ENCODE assay signal across 9 mouse cellular contexts in the genomic region with DNA sequence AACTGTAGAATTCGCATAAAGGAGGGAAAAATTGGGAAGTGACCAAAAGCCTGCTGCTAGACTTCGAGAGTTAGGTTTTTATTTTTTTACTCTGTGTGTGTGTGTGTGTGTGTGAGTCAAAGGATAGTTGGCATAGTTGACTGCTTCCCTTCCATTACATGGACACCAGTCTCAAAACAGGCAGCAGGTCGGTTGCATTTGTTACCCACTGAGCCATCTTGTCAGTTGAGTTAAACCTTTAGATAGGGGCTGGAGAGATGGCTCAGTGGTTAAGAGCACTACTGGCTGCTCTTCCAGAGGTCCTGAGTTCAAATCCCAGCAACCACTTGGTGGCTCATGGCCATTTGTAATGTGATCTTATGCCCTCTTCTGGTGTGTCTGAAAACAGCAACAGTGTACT. TPM values are rescaled to one million over a fixed set of nuclear protein-coding genes. Genes with fewer than 3 reads are reported as not detected.
A peak's percentile ranks its signal among the peaks of the same experiment; 100 is the strongest.
DNase-seq lines count a peak whose midpoint lies in the region; ATAC-seq and TF ChIP-seq lines count a peak whose summit lies in the region.
"Had no signal": no experiment of that assay in that cellular context is flagged by ENCODE, and none has a peak within 500 bp of the region (broad histone marks: within the 10 kb centered on the region; RNA-seq: fewer than 3 reads in every experiment).

No protein-coding gene starts in this region.

- no peaks in the 10 kb centered on the region for H3K9me3 ChIP-seq in lung, postnatal 0 days (ENCODE audit: low read length)
- H3K9me3 ChIP-seq in limb, embryonic 11.5 days (ENCODE audit: control insufficient read depth, low read length): no peaks in the 10 kb centered on the region
- H3K9me3 ChIP-seq in stomach, embryonic 14.5 days (ENCODE audit: control insufficient read depth, low read depth, low read length): no peaks in the 10 kb centered on the region

- DNase-seq in lung, postnatal 0 days (ENCODE audit: low spot score): no peak
- no peak for DNase-seq in lung, adult 18-20 months
- DNase-seq in limb, embryonic 11.5 days (ENCODE audit: low spot score): no peak
- DNase-seq in layer of hippocampus, postnatal 10 days (ENCODE audit: low spot score in 2 of 2): no peak
- no peak for DNase-seq in layer of hippocampus, adult 9-10 months (ENCODE audit: low spot score)
- no peak for DNase-seq in heart, postnatal 10 days
- DNase-seq: right cerebral cortex, postnatal 4 days had no signal

- no peak for ATAC-seq in lung, postnatal 0 days
- no peak for ATAC-seq in limb, embryonic 11.5 days (ENCODE audit: insufficient number of reproducible peaks, low FRiP score, low TSS enrichment, low read depth)
- no peak for ATAC-seq in stomach, embryonic 14.5 days (ENCODE audit: insufficient number of reproducible peaks, insufficient read depth, low FRiP score, low read depth)

- H3K27me3 ChIP-seq in lung, postnatal 0 days (replicated peaks; ENCODE audit: insufficient read depth, low read length): no peaks in the 10 kb centered on the region
- H3K27me3 ChIP-seq in limb, embryonic 11.5 days (ENCODE audit: control insufficient read depth, insufficient read depth, low read length): no peaks in the 10 kb centered on the region
- H3K27me3 ChIP-seq in stomach, embryonic 14.5 days (ENCODE audit: control insufficient read depth, insufficient read depth, low read length): no peaks in the 10 kb centered on the region

- H3K4me2 ChIP-seq in lung, postnatal 0 days (replicated peaks; ENCODE audit: low read depth, low read length): peak overlapping the region; percentile 69
- peak overlapping the region; percentile 63 for H3K4me2 ChIP-seq in limb, embryonic 11.5 days (ENCODE audit: low read depth, severe bottlenecking)
- peak overlapping the region; percentile 64 for H3K4me2 ChIP-seq in stomach, embryonic 14.5 days (replicated peaks; ENCODE audit: low read depth, low read length)

- H3K4me1 ChIP-seq in lung, postnatal 0 days (ENCODE audit: insufficient read depth, low read depth, low read length): peaks cover 3% of the 10 kb centered on the region; the same call in 1 of the 2 replicates
- no peaks in the 10 kb centered on the region for H3K4me1 ChIP-seq in embryonic fibroblast, embryonic 13.5 days (ENCODE audit: control insufficient read depth, insufficient read depth, low read length)
- H3K4me1 ChIP-seq in limb, embryonic 11.5 days (ENCODE audit: control insufficient read depth, insufficient read depth, low read length): peaks cover 4% of the 10 kb centered on the region; the same call in 1 of the 2 replicates
- no peaks in the 10 kb centered on the region; the same call in 1 of the 2 replicates for H3K4me1 ChIP-seq in stomach, embryonic 14.5 days (ENCODE audit: control insufficient read depth, insufficient read depth, low read length)

- no peaks in the 10 kb centered on the region; the same call in 1 of the 2 replicates for H3K36me3 ChIP-seq in lung, postnatal 0 days (ENCODE audit: insufficient read depth, low read length)
- H3K36me3 ChIP-seq in limb, embryonic 11.5 days (ENCODE audit: control insufficient read depth, insufficient read depth, low read length): peaks cover 2% of the 10 kb centered on the region; the same call in 1 of the 2 replicates
- peaks cover 5% of the 10 kb centered on the region for H3K36me3 ChIP-seq in stomach, embryonic 14.5 days (ENCODE audit: control insufficient read depth, insufficient read depth, low read length)

- H3K4me3 ChIP-seq in lung, postnatal 0 days (ENCODE audit: low read depth, low read length): peak overlapping the region; percentile 67
- H3K4me3 ChIP-seq in embryonic fibroblast, embryonic 13.5 days (ENCODE audit: insufficient read depth, low read length): peak overlapping the region; percentile 85
- peak overlapping the region; percentile 61 for H3K4me3 ChIP-seq in limb, embryonic 11.5 days (ENCODE audit: low read depth, low read length)
- peak overlapping the region; percentile 58 for H3K4me3 ChIP-seq in stomach, embryonic 14.5 days (ENCODE audit: low read depth, low read length)

- no peak for TF ChIP-seq EP300 in lung, postnatal 0 days (IDR thresholded peaks at IDR 0.05)

- TF ChIP-seq CTCF in lung, postnatal 0 days (IDR thresholded peaks at IDR 0.05): no peak
- TF ChIP-seq CTCF in embryonic fibroblast, embryonic 13.5 days (IDR thresholded peaks at IDR 0.05; ENCODE audit: borderline replicate concordance, insufficient read depth, low read length): no peak

- intact Hi-C loops in heart, postnatal 10 days (cut with DNase I): no loop called here

- WGBS in lung, postnatal 0 days: 56% methylated on average over 3 of the region's 3 CpGs
- 89% methylated on average over 3 of the region's 3 CpGs for WGBS in limb, embryonic 11.5 days
- 66% methylated on average over 3 of the region's 3 CpGs for WGBS in stomach, embryonic 14.5 days

- H3K27ac ChIP-seq in lung, postnatal 0 days (ENCODE audit: low read length): peak overlapping the region; percentile 95; the same call in 1 of the 2 replicates
- peak overlapping the region; percentile 85 for H3K27ac ChIP-seq in embryonic fibroblast, embryonic 13.5 days (ENCODE audit: insufficient read depth, low read length)
- no peak overlapping the region for H3K27ac ChIP-seq in limb, embryonic 11.5 days (replicated peaks; ENCODE audit: low read depth, low read length)
- no peak overlapping the region; the same call in 1 of the 2 replicates for H3K27ac ChIP-seq in stomach, embryonic 14.5 days (ENCODE audit: low read length)

- TF ChIP-seq POLR2A in embryonic fibroblast, embryonic 13.5 days (IDR thresholded peaks at IDR 0.05; ENCODE audit: low read depth, low read length): no peak

- H3K9ac ChIP-seq in lung, postnatal 0 days (replicated peaks; ENCODE audit: low read depth): peak overlapping the region; percentile 81; the same call in 1 of the 2 replicates
- no peak overlapping the region for H3K9ac ChIP-seq in limb, embryonic 11.5 days (ENCODE audit: low read length)
- H3K9ac ChIP-seq in stomach, embryonic 14.5 days (replicated peaks; ENCODE audit: low read depth, low read length): peak overlapping the region; percentile 71; the same call in 1 of the 2 replicates

RNA-seq across cellular contexts. Expression of a gene that starts 1.3 kb away (rescaled TPM):
- polyA plus RNA-seq in lung, postnatal 0 days (2015; fragmentation: Nextera tagmentation; extraction: Ambion mirVana): 32.1 and 35.1 TPM in 2 replicates
- polyA plus RNA-seq in embryonic fibroblast, embryonic 13.5 days (2011; ENCODE audit: insufficient read length, low read depth, missing spikeins): 15.0 and 22.2 TPM in 2 replicates
- polyA plus RNA-seq in limb, embryonic 11.5 days (2014; fragmentation: Nextera tagmentation; extraction: Ambion mirVana): 94.4 and 96.4 TPM in 2 replicates
- 59.2 and 60.9 TPM in 2 replicates for polyA plus RNA-seq in stomach, embryonic 14.5 days (2014; fragmentation: Nextera tagmentation; extraction: Ambion mirVana)
- 10 to 100 TPM; 23.0 to 26.6 TPM for total RNA-seq in layer of hippocampus, postnatal 10 days (2021)
- 10 to 100 TPM; 14.5 to 18.2 TPM for total RNA-seq in heart, postnatal 10 days (2021)

RNA-seq across cellular contexts. Expression of a gene that starts 33.2 kb away (rescaled TPM):
- 8.1 and 8.2 TPM in 2 replicates for polyA plus RNA-seq in lung, postnatal 0 days (2015; fragmentation: Nextera tagmentation; extraction: Ambion mirVana)
- polyA plus RNA-seq in embryonic fibroblast, embryonic 13.5 days (2011; ENCODE audit: insufficient read length, low read depth, missing spikeins): 24.1 and 25.2 TPM in 2 replicates
- polyA plus RNA-seq in limb, embryonic 11.5 days (2014; fragmentation: Nextera tagmentation; extraction: Ambion mirVana): 31.5 and 39.9 TPM in 2 replicates
- polyA plus RNA-seq in stomach, embryonic 14.5 days (2014; fragmentation: Nextera tagmentation; extraction: Ambion mirVana): 27.7 and 28.0 TPM in 2 replicates
- 10 to 100 TPM; 38.4 to 43.5 TPM for total RNA-seq in layer of hippocampus, postnatal 10 days (2021)
- total RNA-seq in heart, postnatal 10 days (2021): 10 to 100 TPM; 20.8 to 24.4 TPM

RNA-seq across cellular contexts. Expression of a gene that starts 37.5 kb away (rescaled TPM):
- 11.4 and 12.3 TPM in 2 replicates for polyA plus RNA-seq in lung, postnatal 0 days (2015; fragmentation: Nextera tagmentation; extraction: Ambion mirVana)
- polyA plus RNA-seq in embryonic fibroblast, embryonic 13.5 days (2011; ENCODE audit: insufficient read length, low read depth, missing spikeins): 11.9 and 13.2 TPM in 2 replicates
- polyA plus RNA-seq in limb, embryonic 11.5 days (2014; fragmentation: Nextera tagmentation; extraction: Ambion mirVana): 21.1 and 23.6 TPM in 2 replicates
- polyA plus RNA-seq in stomach, embryonic 14.5 days (2014; fragmentation: Nextera tagmentation; extraction: Ambion mirVana): 18.0 and 18.2 TPM in 2 replicates
- 10 to 100 TPM; 10.8 to 14.3 TPM for total RNA-seq in layer of hippocampus, postnatal 10 days (2021)
- 10 to 100 TPM in 1 of 2 experiments, 1 to 10 TPM in 1; 5.6 to 10.1 TPM for total RNA-seq in heart, postnatal 10 days (2021)

RNA-seq across cellular contexts. Expression of a gene that starts 42.8 kb away (rescaled TPM):
- 173 TPM in 2 replicates for polyA plus RNA-seq in lung, postnatal 0 days (2015; fragmentation: Nextera tagmentation; extraction: Ambion mirVana)
- 162 and 184 TPM in 2 replicates for polyA plus RNA-seq in embryonic fibroblast, embryonic 13.5 days (2011; ENCODE audit: insufficient read length, low read depth, missing spikeins)
- 300 and 307 TPM in 2 replicates for polyA plus RNA-seq in limb, embryonic 11.5 days (2014; fragmentation: Nextera tagmentation; extraction: Ambion mirVana)
- 235 and 240 TPM in 2 replicates for polyA plus RNA-seq in stomach, embryonic 14.5 days (2014; fragmentation: Nextera tagmentation; extraction: Ambion mirVana)
- 100 to 1,000 TPM; 129 to 145 TPM for total RNA-seq in layer of hippocampus, postnatal 10 days (2021)
- total RNA-seq in heart, postnatal 10 days (2021): 100 to 1,000 TPM; 136 to 145 TPM

RNA-seq across cellular contexts. Expression of a gene that starts 53.8 kb away (rescaled TPM):
- 10.9 and 11.1 TPM in 2 replicates for polyA plus RNA-seq in lung, postnatal 0 days (2015; fragmentation: Nextera tagmentation; extraction: Ambion mirVana)
- polyA plus RNA-seq in embryonic fibroblast, embryonic 13.5 days (2011; ENCODE audit: insufficient read length, low read depth, missing spikeins): 22.2 and 26.5 TPM in 2 replicates
- polyA plus RNA-seq in limb, embryonic 11.5 days (2014; fragmentation: Nextera tagmentation; extraction: Ambion mirVana): 19.5 and 21.2 TPM in 2 replicates
- polyA plus RNA-seq in stomach, embryonic 14.5 days (2014; fragmentation: Nextera tagmentation; extraction: Ambion mirVana): 22.3 and 22.5 TPM in 2 replicates
- 10 to 100 TPM; 25.9 to 26.5 TPM for total RNA-seq in layer of hippocampus, postnatal 10 days (2021)
- total RNA-seq in heart, postnatal 10 days (2021): 10 to 100 TPM; 11.3 to 15.5 TPM

Comparison
In these comparisons a context has a peak if more than half of its experiments do, and no peak if none do; other contexts are left out.
1. H3K27ac ChIP-seq: peak in lung, postnatal 0 days (single experiment) and embryonic fibroblast, embryonic 13.5 days (single experiment); none in limb, embryonic 11.5 days (single experiment) and stomach, embryonic 14.5 days (single experiment).
2. Peak in every context shown above with its lines, with median percentiles within 50 percentile points of each other: H3K4me2 ChIP-seq and H3K4me3 ChIP-seq.